Mouse (Mus musculus) stomach, embryonic 14.5 days (tissue): ENCODE measurements at regions not wholly inside any gene's neighbourhood (a gene's known extent, or its start where the extent isn't known, plus 50 kb on each side); places are given as distances from the start of the nearest gene placed in this dataset.

Source experiments
- ATAC-seq: fragments of 200-750 bp; cut with Nextera tagmentation; 2 replicates; pipeline ENCODE4 v1.8.0; 2017; ENCODE audit warnings: low read depth, moderate TSS enrichment; ENCODE audit not compliant: insufficient number of reproducible peaks, insufficient read depth, low FRiP score
- H3K27ac ChIP-seq: fragments of 300-500 bp; sonication (generic); 2 replicates; pipeline ENCODE4 v1.5.1; 2014; ENCODE audit warnings: mild to moderate bottlenecking, low read length, moderate library complexity, mixed read lengths
- H3K27me3 ChIP-seq: fragments of 300-500 bp; sonication (generic); 2 replicates; pipeline ENCODE4 v1.6.1; 2014; ENCODE audit warnings: low read length, control low read depth, mixed read lengths; ENCODE audit not compliant: control insufficient read depth, insufficient read depth
- H3K36me3 ChIP-seq: fragments of 300-500 bp; sonication (generic); 2 replicates; pipeline ENCODE4 v1.6.1; 2014; ENCODE audit warnings: mild to moderate bottlenecking, control low read depth, low read length, moderate library complexity, mixed read lengths; ENCODE audit not compliant: control insufficient read depth, insufficient read depth
- H3K4me1 ChIP-seq: fragments of 300-500 bp; sonication (generic); 2 replicates; pipeline ENCODE4 v1.6.1; 2014; ENCODE audit warnings: low read length, control low read depth, mixed read lengths; ENCODE audit not compliant: control insufficient read depth, insufficient read depth
- H3K4me2 ChIP-seq: fragments of 300-500 bp; sonication (generic); replicated peaks from 2 replicates; pipeline ENCODE4 v1.6.1; 2014; ENCODE audit warnings: low read depth, low read length, control low read depth
- H3K4me3 ChIP-seq: fragments of 300-500 bp; sonication (generic); 2 replicates; pipeline ENCODE4 v1.5.1; 2014; ENCODE audit warnings: low read depth, low read length, control low read depth
- H3K9ac ChIP-seq: fragments of 300-500 bp; sonication (generic); replicated peaks from 2 replicates; pipeline ENCODE4 v1.6.1; 2014; ENCODE audit warnings: low read depth, mild to moderate bottlenecking, control low read depth, low read length, moderate library complexity, mixed read lengths
- H3K9me3 ChIP-seq: fragments of 300-500 bp; sonication (generic); 2 replicates; pipeline ENCODE4 v1.6.1; 2016; ENCODE audit warnings: low read depth, low read length, control low read depth; ENCODE audit not compliant: control insufficient read depth
- WGBS: fragments of 180-500 bp; shearing (Covaris S2); extraction: QIAGEN DNeasy Blood & Tissue Kit; methylation state at CpG from one replicate; pipeline ENCODE4 v1.1.7; 2014; 5-methylcytosine and 5-hydroxymethylcytosine counted together

DNA sequence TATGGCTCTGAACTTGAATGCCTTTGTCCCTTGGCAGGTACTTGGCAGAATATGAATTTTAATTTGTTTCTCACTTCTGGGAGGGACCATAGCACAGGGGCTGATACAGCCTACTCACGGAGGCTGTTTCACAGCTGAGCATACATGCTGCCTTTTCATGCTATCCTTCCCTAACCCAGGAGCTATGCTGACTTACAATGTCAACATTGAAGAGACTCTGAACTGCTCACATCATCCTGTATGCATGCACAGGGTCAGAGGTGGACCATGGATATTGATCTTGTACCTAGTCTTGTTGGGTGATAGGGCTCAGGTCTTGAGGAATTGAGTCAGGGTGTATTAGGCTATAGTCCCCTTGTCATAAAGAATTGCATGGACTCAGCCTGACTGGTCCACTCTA, 74.5 kb downstream of the Cmpk2 start:
- Histone ChIP-seq H3K4me3 (no peak overlapping the region), H3K4me2 (no peak overlapping the region), H3K27ac (no peak overlapping the region), H3K4me1 (no peaks in the 10 kb centered on the region), H3K36me3 (no peaks in the 10 kb centered on the region), H3K27me3 (no peaks in the 10 kb centered on the region), H3K9ac (no peak overlapping the region), H3K9me3 (no peaks in the 10 kb centered on the region)
- WGBS = 59% methylated on average over 1 of the region's 1 CpGs
- no peak for ATAC-seq

DNA sequence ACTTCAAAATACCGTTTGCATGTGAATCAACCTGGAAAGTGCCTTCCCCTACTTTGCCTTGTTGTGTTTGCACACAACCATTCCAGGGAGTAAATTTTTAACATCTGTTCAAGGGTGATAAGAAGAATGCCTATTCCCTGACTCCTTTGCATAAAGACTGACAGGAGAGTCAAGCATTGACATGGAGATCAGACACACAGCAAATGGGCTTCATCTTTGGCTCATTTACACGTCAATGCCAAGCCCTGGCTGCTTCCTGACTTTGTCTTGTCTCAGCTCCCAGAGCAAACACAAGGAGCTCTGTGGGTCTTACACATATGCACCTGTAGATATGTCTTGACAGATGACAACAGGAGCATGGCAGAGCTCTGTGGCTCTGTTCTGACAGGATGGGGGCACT, 73.4 kb downstream of the Cmpk2 start:
- Histone ChIP-seq H3K9me3 (no peaks in the 10 kb centered on the region), H3K36me3 (no peaks in the 10 kb centered on the region), H3K27ac (no peak overlapping the region), H3K9ac (no peak overlapping the region), H3K4me2 (no peak overlapping the region), H3K27me3 (no peaks in the 10 kb centered on the region), H3K4me3 (no peak overlapping the region), H3K4me1 (no peaks in the 10 kb centered on the region)
- no peak for ATAC-seq
- 43% methylated on average over 2 of the region's 2 CpGs for WGBS

DNA sequence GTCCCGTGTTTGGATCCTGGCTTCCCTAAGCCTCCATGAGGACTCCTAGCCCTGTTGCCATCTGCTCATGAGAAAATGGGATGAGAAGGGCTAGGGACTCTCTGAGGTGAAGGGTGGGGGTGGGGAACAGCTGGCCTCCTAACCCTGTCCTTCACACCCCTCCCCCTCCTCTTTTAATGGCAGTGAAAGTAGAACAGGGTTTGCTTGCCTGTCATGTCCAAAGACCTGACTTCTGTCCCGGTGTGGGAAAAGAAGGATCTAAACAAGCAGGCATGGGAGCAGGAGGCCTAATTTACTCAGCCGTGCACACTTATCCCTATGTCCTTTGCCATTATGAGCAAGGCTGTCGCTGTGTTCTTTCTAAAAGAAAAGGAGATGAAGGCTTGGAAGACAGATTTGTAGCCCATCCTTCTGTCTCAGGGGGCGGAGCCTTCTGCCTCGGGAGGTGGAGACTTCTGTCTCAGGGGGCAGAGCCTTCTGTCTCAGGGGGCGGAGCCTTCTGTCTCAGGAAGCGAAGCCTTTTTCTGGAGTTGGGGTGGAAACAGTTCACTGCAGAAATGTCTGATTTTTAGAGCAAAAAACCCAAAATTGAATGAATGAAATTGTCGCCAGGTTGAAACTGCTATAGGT, 66.4 kb downstream of the Cmpk2 start:
- Histone ChIP-seq H3K4me2 (no peak overlapping the region), H3K4me3 (no peak overlapping the region), H3K9ac (no peak overlapping the region), H3K27ac (no peak overlapping the region), H3K4me1 (peaks cover 8% of the 10 kb centered on the region), H3K9me3 (no peaks in the 10 kb centered on the region), H3K36me3 (no peaks in the 10 kb centered on the region), H3K27me3 (no peaks in the 10 kb centered on the region)
- ATAC-seq = no peak
- 58% methylated on average over 9 of the region's 9 CpGs for WGBS

DNA sequence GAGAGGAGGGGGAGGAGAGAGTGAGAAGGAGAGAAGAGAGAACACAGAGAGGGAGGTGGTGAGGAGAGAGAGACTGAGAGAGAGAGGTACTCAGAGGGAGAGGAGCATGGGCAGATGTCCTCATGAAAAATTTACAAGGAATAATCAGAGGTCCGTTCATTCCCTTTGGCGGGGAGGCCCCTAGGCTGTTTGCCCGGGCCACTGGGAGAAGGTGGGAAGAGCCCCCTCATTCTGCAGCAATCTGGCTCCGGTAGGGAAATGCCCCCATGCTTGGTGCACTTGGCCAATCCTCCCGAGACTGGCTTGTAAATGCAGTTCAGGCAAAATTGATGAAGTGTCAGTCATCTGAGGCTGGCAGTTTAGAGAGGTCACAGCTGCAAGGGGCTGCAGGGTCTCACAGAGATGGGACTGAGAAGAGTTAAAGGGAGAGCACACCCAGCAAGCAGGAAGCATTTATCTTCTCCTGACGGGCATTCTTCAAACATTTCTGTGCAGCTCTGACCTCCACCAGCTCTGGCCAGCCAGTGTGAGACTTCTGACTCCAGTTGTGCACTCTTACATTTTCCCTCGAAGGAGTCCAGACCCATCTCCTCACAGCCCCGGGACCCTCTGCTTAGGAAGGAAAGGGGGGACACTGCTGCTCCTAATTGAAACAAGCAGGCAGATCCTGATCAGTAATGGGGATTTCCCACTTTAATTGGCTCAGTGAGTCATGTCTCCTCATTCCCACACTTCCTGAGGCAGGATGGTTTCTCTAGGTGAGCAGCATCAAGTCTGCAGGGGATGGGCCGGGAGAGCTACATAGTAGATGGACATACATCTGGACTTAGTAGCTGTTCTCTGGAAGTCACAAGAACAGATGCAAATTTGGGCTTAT, 65.5 kb downstream of the Cmpk2 start:
- ATAC-seq = no peak
- Histone ChIP-seq H3K27me3 (no peaks in the 10 kb centered on the region), H3K4me2 (0 out of 2 replicates have a peak overlapping the region, but pooled peaks have one; percentile 12), H3K9ac (no peak overlapping the region), H3K9me3 (no peaks in the 10 kb centered on the region), H3K4me3 (no peak overlapping the region), H3K36me3 (no peaks in the 10 kb centered on the region), H3K27ac (no peak overlapping the region), H3K4me1 (peaks cover 8% of the 10 kb centered on the region)
- WGBS = 12% methylated on average over 9 of the region's 9 CpGs

DNA sequence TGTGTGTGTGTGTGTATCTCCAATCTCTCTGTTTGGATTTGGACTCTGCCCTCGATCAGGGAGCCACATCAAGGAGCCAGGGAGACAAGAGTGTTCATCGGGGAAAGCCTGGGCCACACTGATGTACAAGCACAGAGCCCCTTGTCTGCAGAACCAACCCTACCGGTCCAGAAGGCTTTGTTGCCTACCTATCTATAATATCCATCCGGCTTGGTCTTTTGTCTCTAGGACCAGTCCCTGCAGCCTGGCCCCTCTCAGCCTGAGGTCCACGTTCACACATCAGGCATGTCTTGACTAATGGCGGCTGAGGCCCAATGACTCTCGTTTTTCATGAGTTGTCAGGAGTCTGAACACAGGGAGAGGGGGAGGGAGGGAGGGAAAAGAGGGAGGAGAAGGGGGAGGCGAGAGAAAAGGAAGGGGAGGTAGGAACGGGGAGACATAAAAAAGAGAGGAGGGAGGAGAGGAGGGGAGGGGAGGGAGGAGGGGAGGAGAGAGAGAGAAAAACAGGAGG, 64.7 kb downstream of the Cmpk2 start:
- no peak for ATAC-seq
- no peak overlapping the region for H3K4me2 ChIP-seq
- no peaks in the 10 kb centered on the region for H3K36me3 ChIP-seq
- H3K9ac ChIP-seq = no peak overlapping the region
- peaks cover 8% of the 10 kb centered on the region for H3K4me1 ChIP-seq
- H3K27ac ChIP-seq = no peak overlapping the region
- no peak overlapping the region for H3K4me3 ChIP-seq
- H3K27me3 ChIP-seq = no peaks in the 10 kb centered on the region
- no peaks in the 10 kb centered on the region for H3K9me3 ChIP-seq
- 25% methylated on average over 9 of the region's 9 CpGs for WGBS

DNA sequence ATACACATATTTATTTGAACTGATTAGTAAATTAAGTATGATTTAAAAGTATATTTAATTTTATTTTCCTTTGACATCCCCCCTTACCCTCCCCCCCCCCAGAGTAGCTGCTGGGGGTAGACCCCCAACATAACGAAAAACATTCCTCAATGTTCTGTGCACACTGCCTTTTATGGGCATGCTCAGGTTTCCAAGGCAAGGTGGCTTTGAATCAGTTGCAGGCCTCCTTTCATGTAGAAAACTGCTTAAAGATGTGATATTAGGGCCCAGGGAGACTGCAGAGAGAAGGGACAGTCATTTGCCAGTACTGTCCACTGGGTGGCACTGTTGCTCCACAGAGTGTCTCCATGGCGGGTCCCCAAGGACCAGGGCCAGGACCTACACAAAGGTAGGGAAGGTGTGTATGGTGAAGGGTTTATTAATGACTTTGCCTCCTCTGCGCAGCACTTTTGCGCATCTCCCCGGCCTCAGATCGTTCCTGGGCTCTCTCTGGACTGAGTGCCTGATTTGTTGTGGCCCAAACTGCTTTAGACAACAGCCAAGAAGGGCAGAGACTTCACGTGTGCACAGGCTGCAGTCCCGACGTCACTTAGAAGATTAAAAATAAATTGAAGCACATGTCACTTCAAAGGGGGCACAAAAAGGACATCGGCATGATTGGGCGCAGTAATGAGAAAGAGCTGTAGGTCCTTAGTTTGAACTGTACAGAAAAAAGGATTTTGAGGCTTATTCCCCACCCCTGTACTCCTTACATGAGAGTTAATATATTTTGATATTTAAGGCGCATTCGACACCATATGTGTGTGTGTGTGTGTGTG, 64.0 kb downstream of the Cmpk2 start:
- 22% methylated on average over 13 of the region's 13 CpGs for WGBS
- Histone ChIP-seq H3K27me3 (no peaks in the 10 kb centered on the region), H3K4me3 (no peak overlapping the region), H3K9ac (no peak overlapping the region), H3K36me3 (no peaks in the 10 kb centered on the region), H3K27ac (no peak overlapping the region), H3K4me1 (peaks cover 8% of the 10 kb centered on the region), H3K9me3 (no peaks in the 10 kb centered on the region), H3K4me2 (0 out of 2 replicates have a peak overlapping the region, but pooled peaks have one; percentile 6)
- ATAC-seq = peak; percentile 72; the same call in 1 of the 2 replicates

DNA sequence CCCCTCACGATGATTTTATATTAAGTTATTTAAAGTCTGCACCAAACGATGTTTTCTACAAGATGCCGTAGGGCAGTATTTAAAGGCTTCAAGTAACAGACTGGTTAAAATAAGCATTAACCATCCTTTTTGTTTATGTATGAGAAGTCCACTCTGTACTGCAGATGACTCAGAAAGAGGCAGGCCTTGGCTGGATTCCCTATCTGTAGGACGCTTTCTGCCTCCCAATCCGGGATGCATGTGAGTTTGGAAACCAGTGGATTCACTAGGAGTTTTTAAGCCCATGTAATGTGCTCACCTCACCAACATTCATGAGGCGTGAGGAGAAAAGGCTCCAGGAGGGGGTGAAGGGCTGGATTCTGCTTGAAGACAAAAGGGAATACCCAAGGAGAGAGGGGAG, 63.1 kb downstream of the Cmpk2 start:
- WGBS = 61% methylated on average over 6 of the region's 6 CpGs
- Histone ChIP-seq H3K4me2 (no peak overlapping the region), H3K27ac (no peak overlapping the region), H3K4me1 (peaks cover 8% of the 10 kb centered on the region), H3K27me3 (no peaks in the 10 kb centered on the region), H3K9me3 (no peaks in the 10 kb centered on the region), H3K4me3 (no peak overlapping the region), H3K36me3 (no peaks in the 10 kb centered on the region), H3K9ac (no peak overlapping the region)
- no peak for ATAC-seq
